Mouse (Mus musculus): Measurements from ENCODE around the gene Retsat. TPM values are rescaled to one million over a fixed set of nuclear protein-coding genes. Genes with fewer than 3 reads are reported as not detected.

Gene Retsat
- polyA plus RNA-seq, 2 experiments from 2014 or later, result 5.3 to 5.7 TPM

Other genes with a start within 250 kb of the Retsat start
- gene Tmem150a, start 243.0 kb upstream of the Retsat start, polyA plus RNA-seq (2017; shearing (Covaris generic)), result 1 to 10 TPM in 1 of 2 experiments, under 1 TPM in 1; 0.57 to 1.6 TPM
- 100 to 1,000 TPM; 141 to 148 TPM for gene Rnf181, start 231.5 kb upstream of the Retsat start, polyA plus RNA-seq (2017; shearing (Covaris generic))
- gene Vamp5, start 218.0 kb upstream of the Retsat start, polyA plus RNA-seq (2017; shearing (Covaris generic)), result 10 to 100 TPM; 66.7 to 70.3 TPM
- 100 to 1,000 TPM; 326 to 346 TPM for gene Vamp8, start 207.8 kb upstream of the Retsat start, polyA plus RNA-seq (2017; shearing (Covaris generic))
- gene Ggcx, start 184.2 kb upstream of the Retsat start, polyA plus RNA-seq (2017; shearing (Covaris generic)), result 10 to 100 TPM in 1 of 2 experiments, 1 to 10 TPM in 1; 5.6 to 11.6 TPM
- gene Mat2a, start 158.9 kb upstream of the Retsat start, polyA plus RNA-seq (2017; shearing (Covaris generic)), result 100 to 1,000 TPM; 222 to 239 TPM
- not detected for gene Sh2d6, start 76.8 kb upstream of the Retsat start, polyA plus RNA-seq (2017; shearing (Covaris generic))
- gene Capg, start 54.1 kb upstream of the Retsat start, polyA plus RNA-seq (2017; shearing (Covaris generic)), result 100 to 1,000 TPM; 547 to 812 TPM
- 10 to 100 TPM; 22.9 to 32.2 TPM for gene Elmod3, start 62 bp upstream of the Retsat start, polyA plus RNA-seq (2017; shearing (Covaris generic))
- gene Tgoln1, start 18.5 kb downstream of the Retsat start, polyA plus RNA-seq (2017; shearing (Covaris generic)), result 100 to 1,000 TPM; 114 to 143 TPM
- 1 to 10 TPM; 2.0 to 2.3 TPM for gene Tcf7l1, start 190.8 kb downstream of the Retsat start, polyA plus RNA-seq (2017; shearing (Covaris generic))

Measured in CD4-positive, CD25-positive, alpha-beta regulatory T cell, adult 4 months (primary cell).